Mouse (Mus musculus) erythroblast, embryonic 14.5 days (primary cell): ENCODE results near the gene Sh3bgr.

Experiments used
- GATA1 ChIP-seq: IDR thresholded peaks from 2 replicates; pipeline ENCODE4 v1.6.1; 2012; ENCODE audit warnings: low read length, inconsistent platforms, mixed read lengths
- TAL1 ChIP-seq: IDR thresholded peaks from 3 replicates; pipeline ENCODE4 v1.6.1; 2012; ENCODE audit warnings: low read length, inconsistent platforms, mixed read lengths

- TF ChIP-seq TAL1 (no peak), GATA1 (no peak)
Observed at GRCm38 (mm10) chr16:96249635-96250034, 49.4 kb downstream of the Sh3bgr start.
